In the genomic region with DNA sequence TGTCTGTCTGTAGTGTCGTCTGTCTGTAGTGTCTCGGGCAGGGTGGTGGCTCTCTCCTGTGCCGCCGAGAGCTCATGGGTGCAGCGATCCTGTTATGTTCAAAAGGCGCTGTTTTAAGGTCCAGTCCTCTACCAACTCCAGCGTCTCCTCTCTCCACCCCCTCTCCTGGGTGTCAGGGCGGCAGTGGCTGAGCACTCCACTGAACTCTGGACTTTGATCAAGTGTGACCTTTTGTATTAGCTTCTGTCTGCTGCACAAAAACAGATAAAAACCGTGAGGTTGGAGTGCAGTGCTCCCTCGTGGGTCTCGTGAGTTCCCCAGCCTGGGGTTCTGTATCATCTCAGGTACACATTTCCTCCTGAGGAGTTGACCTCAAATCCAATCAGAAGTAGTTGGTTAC, we compare ENCODE assay signal across 19 mouse cellular contexts. TPM values are rescaled to one million over a fixed set of nuclear protein-coding genes. Genes with fewer than 3 reads are reported as not detected.
A peak's percentile ranks its signal among the peaks of the same experiment; 100 is the strongest.
DNase-seq lines count a peak whose midpoint lies in the region; ATAC-seq and TF ChIP-seq lines count a peak whose summit lies in the region.
"Had no signal": no experiment of that assay in that cellular context is flagged by ENCODE, and none has a peak within 500 bp of the region (broad histone marks: within the 10 kb centered on the region; RNA-seq: fewer than 3 reads in every experiment).

No protein-coding gene starts in this region.

- no peaks in the 10 kb centered on the region for H3K79me2 ChIP-seq in liver, adult 2 months (ENCODE audit: control insufficient read depth, insufficient read depth, low read length)

- H3K9me3 ChIP-seq in hindbrain, embryonic 10.5 days: no peaks in the 10 kb centered on the region
- no peaks in the 10 kb centered on the region for H3K9me3 ChIP-seq in hindbrain, postnatal 0 days (ENCODE audit: low read length)
- H3K9me3 ChIP-seq in stomach, postnatal 0 days (ENCODE audit: control insufficient read depth, low read length): no peaks in the 10 kb centered on the region
- H3K9me3 ChIP-seq: embryonic facial prominence, embryonic 10.5 days; forebrain, embryonic 15.5 days; hindbrain, embryonic 13.5 days; midbrain, embryonic 10.5 days; neural tube, embryonic 12.5 days had no signal

- TF ChIP-seq CTCF in hindbrain, postnatal 0 days (IDR thresholded peaks at IDR 0.05; ENCODE audit: low read depth): no peak
- TF ChIP-seq CTCF in liver, adult 2 months (IDR thresholded peaks at IDR 0.05; ENCODE audit: low read depth, low read length): no peak
- TF ChIP-seq CTCF in stomach, postnatal 0 days (IDR thresholded peaks at IDR 0.05; ENCODE audit: low read depth): no peak

- H3K4me2 ChIP-seq in hindbrain, postnatal 0 days (ENCODE audit: low read depth, low read length): no peak overlapping the region
- H3K4me2 ChIP-seq in stomach, postnatal 0 days (replicated peaks; ENCODE audit: low read depth): no peak overlapping the region
- H3K4me2 ChIP-seq: forebrain, embryonic 15.5 days; hindbrain, embryonic 13.5 days; neural tube, embryonic 12.5 days had no signal

- H3K27ac ChIP-seq in hindbrain, embryonic 10.5 days: 0 out of 2 replicates have a peak overlapping the region, but pooled peaks have one; percentile 0
- no peak overlapping the region for H3K27ac ChIP-seq in hindbrain, postnatal 0 days
- H3K27ac ChIP-seq in liver, adult 2 months (replicated peaks; ENCODE audit: insufficient read depth, low read depth, low read length): peak overlapping the region; percentile 60
- no peak overlapping the region for H3K27ac ChIP-seq in stomach, postnatal 0 days (replicated peaks)
- H3K27ac ChIP-seq: embryonic facial prominence, embryonic 10.5 days; forebrain, embryonic 15.5 days; gastrocnemius, adult 2 months; hindbrain, embryonic 13.5 days; midbrain, embryonic 10.5 days; neural tube, embryonic 12.5 days had no signal

- no peak for TF ChIP-seq POLR2A in liver, adult 2 months (IDR thresholded peaks at IDR 0.05; ENCODE audit: extremely low read depth, insufficient read depth, low read length)

- H3K9ac ChIP-seq in hindbrain, postnatal 0 days (replicated peaks; ENCODE audit: low read length): no peak overlapping the region
- peak overlapping the region; percentile 37; the same call in 1 of the 2 replicates for H3K9ac ChIP-seq in liver, adult 2 months (ENCODE audit: low read depth, low read length)
- H3K9ac ChIP-seq in stomach, postnatal 0 days (ENCODE audit: low read length): no peak overlapping the region
- H3K9ac ChIP-seq: forebrain, embryonic 15.5 days; hindbrain, embryonic 13.5 days; neural tube, embryonic 12.5 days had no signal

- peaks cover 10% of the 10 kb centered on the region; the same call in 1 of the 2 replicates for H3K4me1 ChIP-seq in hindbrain, embryonic 10.5 days (replicated peaks)
- no peaks in the 10 kb centered on the region for H3K4me1 ChIP-seq in hindbrain, postnatal 0 days (ENCODE audit: insufficient read depth, low read length)
- H3K4me1 ChIP-seq in liver, adult 2 months (ENCODE audit: control insufficient read depth, insufficient read depth, low read length): peaks cover 16% of the 10 kb centered on the region
- no peaks in the 10 kb centered on the region for H3K4me1 ChIP-seq in stomach, postnatal 0 days (replicated peaks; ENCODE audit: control insufficient read depth, insufficient read depth)
- H3K4me1 ChIP-seq: embryonic facial prominence, embryonic 10.5 days had no signal

- ATAC-seq in hindbrain, postnatal 0 days: no peak
- ATAC-seq in stomach, postnatal 0 days (ENCODE audit: low FRiP score, low TSS enrichment): peak; percentile 29; the same call in 1 of the 2 replicates
- ATAC-seq: forebrain, embryonic 15.5 days had no signal

- 77% methylated on average over 11 of the region's 11 CpGs for WGBS in hindbrain, embryonic 10.5 days
- WGBS in hindbrain, postnatal 0 days: 77% methylated on average over 11 of the region's 11 CpGs
- WGBS in liver, adult 2 months: 31% methylated on average over 11 of the region's 11 CpGs
- WGBS in stomach, postnatal 0 days: 77% methylated on average over 11 of the region's 11 CpGs

- no peak for TF ChIP-seq EP300 in stomach, postnatal 0 days (optimal IDR thresholded peaks at IDR 0.05)

- H3K36me3 ChIP-seq in hindbrain, embryonic 10.5 days: peaks cover 73% of the 10 kb centered on the region
- peaks cover 10% of the 10 kb centered on the region; the same call in 1 of the 2 replicates for H3K36me3 ChIP-seq in hindbrain, postnatal 0 days (ENCODE audit: insufficient read depth, low read length)
- peaks cover 4% of the 10 kb centered on the region; the same call in 1 of the 2 replicates for H3K36me3 ChIP-seq in liver, adult 2 months (ENCODE audit: control insufficient read depth, insufficient read depth, low read length)
- 0 out of 2 replicates have a peak, but pooled peaks cover 3% of the 10 kb centered on the region for H3K36me3 ChIP-seq in stomach, postnatal 0 days (ENCODE audit: control insufficient read depth, insufficient read depth, low read length)

- H3K27me3 ChIP-seq in hindbrain, embryonic 10.5 days (ENCODE audit: insufficient read depth, poor library complexity, severe bottlenecking): no peaks in the 10 kb centered on the region
- no peaks in the 10 kb centered on the region for H3K27me3 ChIP-seq in hindbrain, postnatal 0 days (ENCODE audit: insufficient read depth, low read length)
- H3K27me3 ChIP-seq in liver, adult 2 months (ENCODE audit: control insufficient read depth, insufficient read depth, low read length): no peaks in the 10 kb centered on the region
- H3K27me3 ChIP-seq in stomach, postnatal 0 days (ENCODE audit: control insufficient read depth, insufficient read depth, low read length): no peaks in the 10 kb centered on the region
- H3K27me3 ChIP-seq: forebrain, embryonic 15.5 days; hindbrain, embryonic 13.5 days; neural tube, embryonic 12.5 days had no signal

- H3K4me3 ChIP-seq in hindbrain, embryonic 10.5 days: no peak overlapping the region
- no peak overlapping the region for H3K4me3 ChIP-seq in hindbrain, postnatal 0 days (ENCODE audit: low read length)
- peak overlapping the region; percentile 16; the same call in 1 of the 2 replicates for H3K4me3 ChIP-seq in liver, adult 2 months (ENCODE audit: insufficient read depth, low read depth, low read length)
- H3K4me3 ChIP-seq in stomach, postnatal 0 days (ENCODE audit: low read depth, low read length): no peak overlapping the region
- H3K4me3 ChIP-seq: embryonic facial prominence, embryonic 10.5 days; forebrain, embryonic 15.5 days; gastrocnemius, adult 2 months; hindbrain, embryonic 13.5 days; midbrain, embryonic 10.5 days; neural tube, embryonic 12.5 days had no signal

- DNase-seq in hindbrain, embryonic 10.5 days (ENCODE audit: low spot score): no peak
- DNase-seq in hindbrain, postnatal 0 days (ENCODE audit: low spot score): no peak
- DNase-seq in kidney, adult 9 months: peak; percentile 77
- DNase-seq in liver, adult 2 months (ENCODE audit: extremely low read depth, low read depth, low spot score): peak; percentile 97
- no peak for DNase-seq in stomach, postnatal 0 days (ENCODE audit: low spot score)
- no peak for DNase-seq in cerebellum, postnatal 36 days
- DNase-seq in cerebellum, adult 18-20 months: no peak
- DNase-seq in frontal cortex, postnatal 36 days (ENCODE audit: low spot score in 2 of 2): no peak
- DNase-seq: cerebellum, adult 11 months; cerebellum, postnatal 25 days; gastrocnemius, adult 2 months; lung, adult 18-20 months; right cerebral cortex, postnatal 14 days; thymus, postnatal 14 days had no signal

RNA-seq across cellular contexts. Expression of a gene that starts 33.5 kb away (rescaled TPM):
- 34.0 and 38.3 TPM in 2 replicates for polyA plus RNA-seq in hindbrain, embryonic 10.5 days (2016; fragmentation: Nextera tagmentation; extraction: Ambion mirVana)
- 22.0 and 23.5 TPM in 2 replicates for total RNA-seq in hindbrain, postnatal 0 days (2014; rRNA removed)
- polyA plus RNA-seq in hindbrain, postnatal 0 days (2015; fragmentation: Nextera tagmentation; extraction: Ambion mirVana): 19.0 and 21.3 TPM in 2 replicates
- total RNA-seq in liver, adult 2 months (2014; rRNA removed): 6.2 and 6.4 TPM in 2 replicates
- 5.7 and 6.1 TPM in 2 replicates for polyA plus RNA-seq in liver, adult 2 months (2012; rRNA removed)
- polyA plus RNA-seq in stomach, postnatal 0 days (2015; fragmentation: Nextera tagmentation; extraction: Ambion mirVana): 10.8 and 11.3 TPM in 2 replicates

Comparison
In these comparisons a context has a peak if more than half of its experiments do, and no peak if none do; other contexts are left out.
1. H3K27ac ChIP-seq: peak in hindbrain, embryonic 10.5 days (single experiment) and liver, adult 2 months (single experiment); none in hindbrain, postnatal 0 days (single experiment) and stomach, postnatal 0 days (single experiment).
2. DNase-seq: peak in kidney, adult 9 months (single experiment) and liver, adult 2 months (single experiment); none in hindbrain, embryonic 10.5 days (single experiment), hindbrain, postnatal 0 days (single experiment), stomach, postnatal 0 days (single experiment), cerebellum, postnatal 36 days (0 of 2), cerebellum, adult 18-20 months (0 of 2) and frontal cortex, postnatal 36 days (0 of 2).